Mouse (Mus musculus) testis, adult 2 months (tissue): ENCODE results near the gene Rnd2.

Experiments used
- CTCF ChIP-seq: fragments of 200-500 bp; IDR thresholded peaks from 2 replicates; pipeline ENCODE4 v1.5.1; 2012; ENCODE audit warnings: low read depth, mild to moderate bottlenecking, inconsistent platforms, low read length, moderate library complexity; ENCODE audit not compliant: control insufficient read depth, insufficient read depth, insufficient replicate concordance
- POLR2A ChIP-seq: fragments of 200-500 bp; IDR thresholded peaks from 2 replicates; pipeline ENCODE4 v1.6.1; 2012; ENCODE audit warnings: low read depth, mild to moderate bottlenecking, inconsistent platforms, low read length, moderate library complexity; ENCODE audit not compliant: control insufficient read depth

DNA sequence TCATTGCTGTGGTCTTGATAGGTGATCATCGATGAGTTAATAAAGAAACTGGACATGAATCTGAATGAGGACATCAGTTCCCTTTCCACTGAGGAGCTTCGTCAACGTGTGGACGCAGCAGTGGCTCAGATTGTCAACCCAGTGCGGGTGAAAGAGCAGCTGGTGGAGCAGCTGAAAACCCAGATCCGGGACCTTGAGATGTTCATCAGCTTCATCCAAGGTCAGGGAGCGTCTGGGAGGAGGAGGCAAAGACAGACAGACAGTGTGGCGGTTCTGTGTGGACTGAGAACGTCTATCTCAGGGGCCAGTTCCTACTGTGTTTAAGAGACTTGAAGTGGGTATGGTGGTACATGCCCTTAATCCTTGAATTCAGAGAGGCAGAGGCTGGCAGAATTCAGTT is 33.5 kb upstream of the Rnd2 start:
- TF ChIP-seq POLR2A: no peak
- TF ChIP-seq CTCF: no peak
